Mouse (Mus musculus) ovary, postnatal 10 days (tissue): ENCODE measurements around the gene Aldh8a1.

ENCODE experiments used
- DNase-seq: peaks from one replicate; pipeline ENCODE4 v3.0.0; 2022; ENCODE audit warnings: low spot score

Gene Aldh8a1

DNA sequence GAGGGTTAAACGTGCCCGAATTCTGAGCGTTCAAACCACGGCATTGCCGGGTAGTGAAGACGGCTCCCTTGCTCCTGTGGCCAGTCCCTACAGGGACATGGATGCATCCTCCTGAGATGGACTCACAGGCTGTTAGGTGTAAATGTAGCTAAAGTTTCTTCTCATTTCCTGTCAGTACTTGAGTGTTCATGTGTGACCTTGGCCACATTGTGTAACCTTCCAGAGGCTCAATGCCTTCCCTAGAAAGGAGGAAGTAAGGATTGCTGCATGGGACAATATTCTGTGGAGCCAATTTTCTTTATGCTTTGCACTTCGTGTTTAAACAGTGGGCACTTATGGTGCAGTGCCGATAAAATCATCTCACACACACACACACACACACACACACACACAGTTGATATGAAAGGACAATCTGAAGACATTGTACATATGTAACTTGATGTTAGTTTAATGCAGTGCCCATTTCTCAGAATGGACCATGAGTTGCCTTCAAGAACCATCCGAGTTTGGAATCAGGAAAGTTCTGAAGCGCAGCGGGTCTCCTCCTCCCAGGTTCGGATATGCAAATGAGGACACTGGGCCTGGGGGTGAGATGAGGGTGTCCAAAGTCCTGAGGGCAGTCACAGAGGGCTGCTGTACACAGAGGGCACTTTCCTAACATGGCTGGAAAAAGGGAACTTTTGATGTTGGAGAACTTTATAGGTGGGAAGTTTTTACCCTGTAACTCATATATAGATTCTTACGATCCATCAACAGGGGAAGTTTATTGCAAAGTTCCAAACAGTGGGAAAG, at the start of gene Aldh8a1:
Aldh8a1 (plus strand) TSS at position 610 of the 792 bp plus-strand sequence.
- no peak for DNase-seq

- no peak for DNase-seq
These were observed 49.4 kb upstream of the Aldh8a1 start for GRCm38 (mm10) chr10:21327605-21328135.

GRCm38 (mm10) chr10:21334349-21335105, 42.6 kb upstream of the Aldh8a1 start:
- no peak for DNase-seq

DNA sequence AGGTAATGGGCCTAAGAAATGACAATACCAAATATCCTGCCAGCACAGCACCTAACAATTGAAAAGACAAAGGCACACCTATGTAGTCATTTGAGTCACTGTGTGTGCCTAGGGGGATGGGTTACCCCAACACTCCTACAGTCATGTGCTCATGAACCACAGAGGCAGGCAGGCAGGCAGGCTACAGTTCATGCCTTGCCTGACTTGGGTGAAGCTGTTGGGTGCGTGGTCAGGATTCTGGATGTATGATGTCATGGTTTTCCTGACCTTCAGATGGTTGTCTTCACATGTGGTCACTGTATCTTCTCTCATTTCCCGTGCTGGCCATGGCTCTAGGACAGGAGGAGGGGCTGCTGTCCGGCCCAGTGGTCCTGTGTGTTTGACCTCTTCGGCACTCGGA, 41.6 kb upstream of the Aldh8a1 start:
- no peak for DNase-seq

DNA sequence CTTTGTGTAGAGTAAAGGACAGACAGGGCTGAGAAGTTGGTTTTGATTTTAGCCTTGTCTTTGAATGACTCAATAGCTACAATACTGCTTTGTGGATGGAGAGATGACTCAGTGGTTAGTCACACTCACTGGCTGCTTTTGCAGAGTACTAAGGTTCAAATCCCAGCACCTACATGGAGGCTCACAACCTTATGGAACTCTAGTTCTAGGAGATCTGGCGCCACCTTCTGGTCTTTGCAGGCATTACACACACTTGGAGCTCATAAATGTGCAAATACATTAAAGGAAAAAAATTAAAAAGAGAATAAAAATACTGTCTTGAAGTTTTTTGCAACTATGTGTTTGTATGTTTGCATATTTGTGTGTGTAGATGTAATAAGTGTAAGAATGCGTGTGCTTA, 39.9 kb upstream of the Aldh8a1 start:
- no peak for DNase-seq

GRCm38 (mm10) chr10:21341706-21342105, 35.4 kb upstream of the Aldh8a1 start:
- no peak for DNase-seq

- no peak for DNase-seq
These were observed 34.6 kb upstream of the Aldh8a1 start for GRCm38 (mm10) chr10:21342331-21343005.

GRCm38 (mm10) chr10:21347332-21347731, 29.8 kb upstream of the Aldh8a1 start:
- DNase-seq: no peak

DNA sequence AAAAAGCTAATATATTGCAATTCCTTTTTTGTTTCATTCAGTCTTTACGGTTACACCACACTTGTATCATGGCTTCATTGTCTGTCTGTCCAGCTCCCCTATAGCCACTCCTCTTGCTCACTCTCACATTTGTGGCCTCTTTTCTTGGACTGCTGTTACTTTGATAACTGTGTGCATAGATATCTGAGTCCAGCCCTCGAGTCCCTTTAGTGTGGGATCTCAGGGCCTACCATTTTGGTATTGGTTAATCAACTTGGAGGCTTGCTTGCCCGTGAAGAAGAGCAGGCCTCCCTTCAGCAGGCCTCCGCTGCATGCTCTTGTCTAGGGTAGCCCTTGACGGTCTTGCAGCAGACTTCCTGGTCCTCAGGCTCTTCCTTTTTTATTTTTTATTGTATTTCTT, 27.6 kb upstream of the Aldh8a1 start:
- DNase-seq: no peak

- no peak for DNase-seq
These were observed 27.1 kb upstream of the Aldh8a1 start for GRCm38 (mm10) chr10:21349946-21350345.

- no peak for DNase-seq
These were observed 26.3 kb upstream of the Aldh8a1 start for GRCm38 (mm10) chr10:21350531-21351515.

- DNase-seq: no peak
These were observed 25.3 kb upstream of the Aldh8a1 start for GRCm38 (mm10) chr10:21351766-21352165.

GRCm38 (mm10) chr10:21353890-21354289, 23.2 kb upstream of the Aldh8a1 start:
- no peak for DNase-seq

DNA sequence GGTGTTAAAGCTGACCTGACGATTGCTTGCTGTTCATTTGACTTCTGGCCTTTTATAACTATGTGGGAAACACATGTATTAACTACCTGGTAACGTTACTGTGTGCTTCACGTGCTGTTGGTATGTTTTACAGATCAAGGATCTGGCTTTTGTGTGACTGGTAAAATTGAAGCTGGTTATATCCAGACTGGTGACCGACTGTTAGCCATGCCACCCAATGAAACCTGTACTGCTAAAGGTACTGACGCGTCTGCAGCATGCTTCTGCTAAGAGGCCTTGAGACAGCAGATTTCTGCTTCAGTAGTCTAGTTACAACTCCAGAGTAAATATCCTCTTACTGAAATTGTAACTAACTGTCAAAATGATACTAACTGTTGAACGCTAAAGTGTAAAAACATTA, 22.6 kb upstream of the Aldh8a1 start:
- DNase-seq: no peak

GRCm38 (mm10) chr10:21357986-21358385, 19.1 kb upstream of the Aldh8a1 start:
- DNase-seq: no peak

GRCm38 (mm10) chr10:21359086-21359485, 18.0 kb upstream of the Aldh8a1 start:
- no peak for DNase-seq

- DNase-seq: no peak
These were observed 15.2 kb upstream of the Aldh8a1 start for GRCm38 (mm10) chr10:21361871-21362270.

DNA sequence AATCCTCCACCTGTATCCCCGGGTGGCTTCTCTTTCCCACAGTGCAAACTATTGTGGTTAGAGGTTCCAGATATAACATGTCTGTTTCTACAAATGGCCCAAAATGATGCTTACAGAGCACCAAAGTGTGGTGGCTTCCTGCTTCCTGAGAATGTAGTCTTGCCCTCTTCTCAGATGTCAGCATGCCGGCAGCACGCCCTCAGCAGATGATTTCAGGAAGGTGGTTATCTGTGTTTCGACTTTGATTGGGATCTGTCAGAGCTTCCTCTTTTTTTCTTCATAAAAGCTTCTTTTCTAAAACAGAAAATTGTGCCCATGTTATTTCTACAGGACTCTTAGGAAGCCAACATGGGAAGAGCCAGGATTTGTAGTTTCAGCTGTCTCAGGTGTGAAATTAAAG, 13.8 kb upstream of the Aldh8a1 start:
- no peak for DNase-seq

- no peak for DNase-seq
These were observed 12.1 kb upstream of the Aldh8a1 start for GRCm38 (mm10) chr10:21364946-21365345.

- no peak for DNase-seq
These were observed 11.2 kb upstream of the Aldh8a1 start for GRCm38 (mm10) chr10:21365897-21366296.

DNA sequence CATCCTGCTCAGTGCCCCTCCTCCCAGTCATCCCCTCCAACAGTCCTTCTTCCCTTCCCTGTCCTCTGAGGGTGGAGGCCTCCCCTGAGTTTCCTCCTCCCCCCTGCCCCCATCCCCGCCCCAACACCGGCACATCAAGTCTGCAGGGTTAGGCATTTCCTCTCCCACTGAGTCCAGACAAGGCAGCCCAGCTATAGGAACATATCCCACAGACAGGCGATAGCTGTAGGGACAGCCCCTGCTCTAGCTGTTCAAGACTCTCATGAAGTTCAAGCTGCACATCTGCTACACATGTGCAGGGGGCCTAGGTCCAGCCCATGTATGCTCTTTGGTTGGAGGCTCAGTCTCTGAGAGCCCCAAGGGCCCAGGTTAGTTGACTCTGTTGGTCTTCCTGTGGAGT, 10.6 kb upstream of the Aldh8a1 start:
- no peak for DNase-seq
